Mouse (Mus musculus): ENCODE data around the gene Acbd5.
A peak's percentile ranks its signal among the peaks of the same experiment; 100 is the strongest.

The Acbd5 gene

DNA sequence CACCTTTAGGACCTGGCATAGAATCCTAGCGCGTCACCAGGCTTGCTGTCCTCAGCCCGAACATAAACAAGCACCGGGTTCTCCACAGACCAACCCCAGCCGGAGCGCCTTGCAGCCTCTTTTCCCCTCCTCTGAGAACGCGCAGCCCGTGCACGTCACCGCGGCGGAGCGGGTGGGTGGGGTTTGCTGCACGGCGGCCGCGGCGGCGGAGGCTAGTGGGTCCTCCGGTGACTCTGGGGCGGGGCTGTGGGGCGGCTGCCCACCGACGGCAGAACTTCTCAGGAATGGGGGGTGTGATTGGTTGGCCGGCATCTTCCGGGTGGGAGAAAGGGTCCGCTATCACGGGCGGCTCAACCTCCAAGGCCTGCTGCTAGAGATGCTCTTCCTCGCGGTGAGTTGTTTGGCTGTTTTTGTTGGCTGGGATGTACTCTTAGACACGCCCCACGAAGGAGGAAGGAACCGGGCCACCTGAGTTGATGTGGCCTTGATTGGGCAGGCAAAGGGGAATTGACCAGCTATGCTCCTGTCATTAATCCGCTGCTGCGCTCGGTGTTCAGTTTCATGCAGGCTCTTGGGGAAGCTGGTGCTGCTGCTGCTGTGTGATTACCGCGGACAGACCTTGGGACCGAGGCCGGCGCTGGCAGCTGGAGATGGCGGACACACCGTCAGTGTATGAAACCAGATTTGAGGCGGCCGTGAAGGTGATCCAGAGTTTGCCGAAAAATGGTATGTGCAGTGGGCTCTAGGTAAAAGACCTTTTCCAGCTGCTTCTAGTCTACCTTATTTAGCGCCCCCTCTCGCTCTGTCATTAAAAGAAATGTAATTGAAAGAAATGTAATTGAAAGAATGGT is 1.2 kb downstream of the Acbd5 start:
- peak; percentile 97 for DNase-seq

- no peak for DNase-seq
Measured at GRCm38 (mm10) chr2:23070491-23070890, 2.5 kb downstream of the Acbd5 start.

- no peak for DNase-seq
Measured at GRCm38 (mm10) chr2:23071406-23071805, 3.4 kb downstream of the Acbd5 start.

- no peak for DNase-seq
Measured at GRCm38 (mm10) chr2:23075846-23076245, 7.9 kb downstream of the Acbd5 start.

DNA sequence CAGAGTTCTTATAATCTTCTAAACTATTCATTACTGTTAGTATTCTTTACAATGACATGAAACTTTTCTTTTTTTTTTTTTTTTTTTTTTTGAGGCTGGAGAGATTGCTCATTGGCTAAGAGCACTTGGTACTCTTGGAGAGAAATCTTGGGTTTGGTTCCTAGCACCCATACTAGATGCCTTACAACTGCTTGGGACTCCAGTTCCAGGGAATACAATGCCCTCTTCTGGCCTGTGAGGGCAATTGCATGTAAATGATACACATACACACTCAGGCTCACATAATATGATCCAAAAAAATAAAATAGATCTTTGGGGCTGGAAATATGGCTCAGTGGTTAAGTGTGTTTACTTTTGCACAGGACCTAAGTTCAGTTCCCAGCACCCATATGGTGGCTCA is 8.8 kb downstream of the Acbd5 start:
- no peak for DNase-seq

GRCm38 (mm10) chr2:23077693-23078092 is 9.7 kb downstream of the Acbd5 start:
- no peak for DNase-seq

DNA sequence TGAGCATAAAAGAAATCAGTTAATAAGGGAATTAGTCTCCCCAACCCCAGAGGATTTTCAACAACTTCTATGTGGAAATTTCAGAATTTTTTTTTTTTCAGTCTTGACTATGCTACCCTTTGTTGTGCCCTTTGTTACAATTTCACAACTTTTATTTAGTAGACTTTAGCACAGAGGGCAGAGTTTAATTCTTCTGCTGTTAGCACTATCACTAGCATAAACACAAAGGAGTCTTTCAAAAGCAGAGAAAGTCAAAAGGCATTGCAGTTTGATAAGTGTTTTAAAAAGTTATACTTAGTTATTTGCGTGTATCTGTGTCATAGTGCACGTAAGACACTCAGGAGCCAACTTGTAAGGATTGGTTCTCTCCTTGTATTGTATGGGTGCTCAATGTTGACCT is 10.6 kb downstream of the Acbd5 start:
- no peak for DNase-seq

- DNase-seq: no peak
Measured at GRCm38 (mm10) chr2:23084540-23084939, 16.6 kb downstream of the Acbd5 start.

DNA sequence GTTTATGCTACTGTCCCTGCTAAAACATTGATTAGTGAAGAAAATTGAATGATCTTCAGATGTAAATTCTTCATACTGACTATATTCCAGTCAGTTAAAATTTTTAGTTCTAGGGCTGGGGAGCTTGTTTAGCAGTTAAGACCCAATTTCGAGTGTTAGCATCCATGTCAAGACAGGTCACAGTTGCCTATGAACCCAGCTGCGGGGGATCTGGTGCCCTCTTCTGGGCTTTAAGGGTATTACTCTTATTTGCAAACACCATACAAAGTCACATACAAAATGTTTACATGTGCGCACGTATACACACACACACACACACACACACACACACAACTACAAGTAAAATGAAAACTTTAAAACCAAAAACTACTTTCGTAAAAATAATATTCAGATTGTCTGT is 24.2 kb downstream of the Acbd5 start:
- peak; percentile 44 for DNase-seq

DNA sequence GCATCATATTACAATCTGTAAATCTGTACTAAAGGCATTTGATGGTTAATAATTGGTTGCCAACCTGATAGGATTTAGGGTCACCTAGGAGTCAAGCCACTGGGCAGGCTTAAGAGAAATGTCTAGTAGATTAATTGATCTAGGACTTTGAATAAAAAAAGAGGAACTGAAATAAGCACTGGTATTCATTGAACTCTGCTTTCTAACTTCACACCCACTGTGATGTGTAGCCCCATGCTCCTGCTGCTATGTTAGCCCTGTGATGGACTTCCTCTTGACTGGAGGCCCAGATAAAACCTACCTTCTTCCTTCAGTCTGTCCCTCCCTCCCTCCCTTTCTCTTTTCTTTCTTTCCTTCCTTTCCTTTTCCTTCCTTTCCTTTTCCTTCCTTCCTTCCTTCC is 29.1 kb downstream of the Acbd5 start:
- DNase-seq: no peak

DNA sequence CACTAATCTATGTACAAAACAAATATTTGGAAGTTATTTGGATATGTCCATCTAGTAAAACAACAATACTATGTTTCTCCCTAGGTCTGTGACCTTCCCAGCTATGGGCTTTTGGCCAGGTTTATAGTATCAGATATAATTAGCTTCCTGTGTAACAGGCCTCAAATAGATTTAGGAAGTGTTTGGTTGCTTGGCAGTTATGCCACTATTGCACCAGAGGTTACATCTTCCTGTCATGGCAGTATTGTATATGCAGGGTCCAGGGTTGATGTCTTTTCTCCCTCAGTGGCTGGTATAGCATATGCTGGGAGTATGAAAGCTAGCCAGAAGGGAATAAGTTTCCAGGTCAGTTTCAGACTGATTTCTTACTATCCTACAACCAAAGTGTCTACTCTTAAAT is 34.3 kb downstream of the Acbd5 start:
- DNase-seq: no peak

GRCm38 (mm10) chr2:23119573-23119972 is 51.6 kb downstream of the Acbd5 start:
- DNase-seq: no peak

DNA sequence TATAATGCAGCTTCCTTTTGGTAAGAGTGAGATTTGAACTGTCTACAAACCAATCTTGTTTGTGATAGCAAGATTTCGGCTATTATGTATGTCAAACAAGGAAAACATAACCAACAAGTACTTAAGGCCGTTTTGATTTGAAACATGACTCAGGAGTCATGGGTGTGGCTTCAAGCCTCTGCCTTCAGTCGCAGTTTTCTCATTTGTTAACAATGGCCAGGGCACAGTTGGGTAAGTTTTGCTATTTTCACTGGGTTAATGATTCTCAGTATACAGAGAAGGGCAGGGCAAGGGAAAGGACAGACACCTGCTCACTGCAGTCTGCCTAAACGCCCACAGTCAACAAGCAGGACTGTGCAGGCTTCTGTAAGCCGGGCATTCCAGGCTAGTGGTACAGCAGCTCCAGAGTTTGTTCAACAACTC is 87.2 kb downstream of the Acbd5 start:
- DNase-seq: no peak

DNA sequence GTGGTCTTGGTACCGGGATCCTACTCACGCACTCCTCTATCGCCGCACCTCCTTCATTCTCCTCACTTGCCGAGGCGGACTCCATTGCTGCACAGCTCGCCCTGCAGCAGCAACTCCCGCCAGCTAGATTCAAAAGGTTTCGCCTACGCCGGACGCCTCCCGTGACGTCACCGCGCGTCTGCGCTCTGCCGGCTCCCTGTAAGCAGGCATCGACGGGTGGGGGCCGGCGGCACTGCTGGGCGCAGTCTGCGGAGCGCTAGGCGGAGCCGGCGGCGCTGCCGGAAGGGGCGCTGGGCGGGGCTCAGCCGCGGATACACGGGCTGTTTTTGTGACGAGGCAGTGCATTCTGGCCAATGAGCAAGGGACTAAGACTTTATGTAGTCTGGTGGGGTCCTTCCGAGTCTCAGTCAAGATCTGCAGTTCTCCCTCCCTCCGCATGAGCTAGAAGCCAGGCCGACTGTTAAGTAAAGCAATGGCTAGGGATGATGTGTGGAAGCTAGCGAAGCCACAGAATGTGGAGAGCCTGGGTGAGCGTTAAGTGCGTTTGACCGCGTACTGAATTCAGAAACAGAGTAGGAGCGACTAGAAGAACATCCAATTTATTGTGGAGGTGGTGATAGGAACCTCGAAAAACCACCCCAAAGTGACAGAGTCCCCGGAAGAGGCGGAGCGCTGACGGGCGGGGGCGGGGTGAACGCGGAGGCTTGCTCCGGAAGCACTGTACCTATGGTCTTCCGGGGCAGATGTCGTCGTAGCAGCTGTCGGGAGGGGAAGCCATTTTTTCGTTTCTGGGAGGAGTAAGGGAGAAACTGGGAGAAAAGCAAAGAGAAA is 88.0 kb downstream of the Acbd5 start, which contains the start of the genes Mastl and Yme1l1:
Mastl (minus strand) TSS at position 248 of the 831 bp plus-strand sequence.
Yme1l1 (plus strand) TSS at position 593 of the 831 bp plus-strand sequence.
- peak; percentile 98 for DNase-seq

GRCm38 (mm10) chr2:23156608-23157081 is 88.7 kb downstream of the Acbd5 start:
- no peak for DNase-seq

Measured in thymus, postnatal 25 days (tissue).